Mouse (Mus musculus) heart, adult 8-10 months (tissue): Measurements from ENCODE around the gene Ift22. TPM values are rescaled to one million over a fixed set of nuclear protein-coding genes. Genes with fewer than 3 reads are reported as not detected.
A peak's percentile ranks its signal among the peaks of the same experiment; 100 is the strongest.
"Not testable (repeated sequence)": the region's sequence is repeated elsewhere in the genome, so short reads cannot be mapped to it uniquely, and the experiment has no call there.

Source experiments
- DNase-seq: peaks from one replicate; pipeline ENCODE4 v3.0.0; 2022; ENCODE audit warnings: low spot score
- total RNA-seq, 4 experiments: library from RNA; stranded (reverse); gene quantifications; 2 replicates each; pipeline ENCODE4 v1.2.4; 2022

The Ift22 gene
- total RNA-seq, 4 experiments from 2014 or later = 8.7 to 14.6 (median 10.3) TPM

- DNase-seq = no peak
Observed at GRCm38 (mm10) chr5:136905630-136906029, 2.3 kb upstream of the Ift22 start.

- DNase-seq = no peak
Observed at GRCm38 (mm10) chr5:136907587-136907986, 363 bp upstream of the Ift22 start.

- DNase-seq = no peak
Observed at GRCm38 (mm10) chr5:136914183-136914582, 6.2 kb downstream of the Ift22 start.

GRCm38 (mm10) chr5:136917613-136918242 is 9.8 kb downstream of the Ift22 start:
- DNase-seq = no peak

GRCm38 (mm10) chr5:136918655-136919472 is 10.9 kb downstream of the Ift22 start:
- DNase-seq = peak; percentile 83

GRCm38 (mm10) chr5:136919546-136920301 is 11.8 kb downstream of the Ift22 start:
- no peak for DNase-seq

- DNase-seq = no peak
Observed at GRCm38 (mm10) chr5:136922830-136923229, 14.9 kb downstream of the Ift22 start.

GRCm38 (mm10) chr5:136923751-136924478 is 16.0 kb downstream of the Ift22 start:
- no peak for DNase-seq

GRCm38 (mm10) chr5:136929073-136929472 is 21.1 kb downstream of the Ift22 start:
- DNase-seq = peak; percentile 83

GRCm38 (mm10) chr5:136931896-136932295 is 23.9 kb downstream of the Ift22 start:
- no peak for DNase-seq

GRCm38 (mm10) chr5:136932956-136933355 is 25.0 kb downstream of the Ift22 start:
- DNase-seq = no peak

- DNase-seq = no peak
Observed at GRCm38 (mm10) chr5:136933930-136934329, 26.0 kb downstream of the Ift22 start.

GRCm38 (mm10) chr5:136935905-136936695 is 28.1 kb downstream of the Ift22 start:
- no peak for DNase-seq

- no peak for DNase-seq
Observed at GRCm38 (mm10) chr5:136936750-136937149, 28.8 kb downstream of the Ift22 start.

- no peak for DNase-seq
Observed at GRCm38 (mm10) chr5:136937621-136938020, 29.7 kb downstream of the Ift22 start.

GRCm38 (mm10) chr5:136939284-136939683 is 31.3 kb downstream of the Ift22 start:
- no peak for DNase-seq

- DNase-seq = not testable (repeated sequence)
Observed at GRCm38 (mm10) chr5:136940029-136940428, 32.1 kb downstream of the Ift22 start.

GRCm38 (mm10) chr5:136940845-136941560 is 33.1 kb downstream of the Ift22 start:
- no peak for DNase-seq

- no peak for DNase-seq
Observed at GRCm38 (mm10) chr5:136942781-136943180, 34.8 kb downstream of the Ift22 start.

GRCm38 (mm10) chr5:136943382-136943781 is 35.4 kb downstream of the Ift22 start:
- DNase-seq = no peak
